Mouse (Mus musculus): ENCODE results near the gene Elp4.

DNA sequence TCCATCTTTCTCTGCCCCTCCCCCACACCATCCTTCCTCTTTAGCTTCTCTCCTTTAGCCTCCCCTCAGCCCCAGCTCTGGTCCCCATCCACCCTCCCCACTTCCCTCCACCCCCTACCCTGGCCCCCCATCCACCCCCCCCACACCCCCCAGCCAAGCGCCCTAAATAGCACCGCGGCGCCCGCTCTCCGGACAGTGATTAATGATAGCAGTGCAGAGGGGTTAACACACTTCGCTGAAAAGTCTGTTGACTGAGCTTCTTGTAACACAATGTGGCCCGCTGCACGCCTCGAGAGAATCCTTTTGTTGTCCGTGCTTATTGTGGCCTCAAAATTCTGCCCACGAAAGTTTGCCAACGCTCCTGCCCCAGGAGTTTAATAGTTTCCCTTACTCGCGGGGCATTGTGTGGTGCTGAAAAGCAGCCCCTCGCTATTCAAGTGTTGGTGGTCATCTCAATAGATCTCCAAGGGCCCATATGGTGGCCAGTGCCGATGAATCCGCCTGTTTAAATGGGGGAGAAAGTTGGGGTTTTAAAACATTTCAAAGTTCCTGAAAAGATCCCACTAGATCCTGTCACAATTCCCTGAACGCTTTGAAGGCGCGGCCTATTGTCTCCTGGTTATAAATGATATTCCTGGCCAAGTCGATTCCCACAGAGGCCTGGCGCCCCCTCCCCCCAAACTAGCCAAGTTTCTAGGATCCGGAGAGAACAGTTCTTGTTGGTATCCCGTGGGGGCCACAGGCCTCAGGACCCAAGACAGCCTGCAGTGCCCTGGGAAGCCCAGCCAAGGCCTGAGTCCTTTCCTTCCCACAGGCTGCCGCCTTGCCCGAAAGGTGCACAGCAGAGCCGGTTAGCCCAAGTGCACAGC, 214.4 kb downstream of the Elp4 start:
- TF ChIP-seq CTCF (IDR thresholded peaks at IDR 0.05 in 2 of 3, conservative IDR thresholded peaks at IDR 0.05 in 1 of 3; ENCODE audit: control insufficient read depth in 1 of 3, insufficient read depth in 1 of 3, low read depth in 2 of 3, low read length in 3 of 3, poor library complexity in 1 of 3, severe bottlenecking in 1 of 3) (no peak), GABPA (IDR thresholded peaks at IDR 0.05; ENCODE audit: low read depth, low read length) (no peak), ZC3H11A (IDR thresholded peaks at IDR 0.05; ENCODE audit: low read depth, low read length) (no peak), POLR2AphosphoS5 (IDR thresholded peaks at IDR 0.05; ENCODE audit: borderline replicate concordance, low read depth, low read length) (no peak), ELF1 (IDR thresholded peaks at IDR 0.05; ENCODE audit: low read depth, low read length) (no peak), MEF2A (IDR thresholded peaks at IDR 0.05; ENCODE audit: extremely low read depth, insufficient replicate concordance, low read depth, low read length, poor library complexity, severe bottlenecking) (no peak), SMC3 (IDR thresholded peaks at IDR 0.05; ENCODE audit: low read depth, low read length) (no peak), UBTF (IDR thresholded peaks at IDR 0.05; ENCODE audit: borderline replicate concordance, insufficient read depth, low read depth, low read length) (no peak), TAL1 (IDR thresholded peaks at IDR 0.05; ENCODE audit: low read length) (no peak), GATA1 (IDR thresholded peaks at IDR 0.05; ENCODE audit: low read depth, low read length) (no peak), BHLHE40 (IDR thresholded peaks at IDR 0.05; ENCODE audit: borderline replicate concordance, low read depth, low read length) (no peak), MYB (IDR thresholded peaks at IDR 0.05; ENCODE audit: low read depth, low read length) (no peak), KAT2A (conservative IDR thresholded peaks at IDR 0.05; ENCODE audit: low read depth, low read length) (no peak)

Measured in MEL (cell line).